Comparison of ENCODE assay signal across 26 mouse cellular contexts in genomic region chr13:3767086-3767485, GRCm38 (mm10). TPM values are rescaled to one million over a fixed set of nuclear protein-coding genes. Genes with fewer than 3 reads are reported as not detected.
DNase-seq lines count a peak whose midpoint lies in the region; ATAC-seq and TF ChIP-seq lines count a peak whose summit lies in the region.
"Had no signal": no experiment of that assay in that cellular context is flagged by ENCODE, and none has a peak within 500 bp of the region (broad histone marks: within the 10 kb centered on the region; RNA-seq: fewer than 3 reads in every experiment).

No protein-coding gene starts in this region.

- no peak overlapping the region for H3K4me3 ChIP-seq in layer of hippocampus, adult 2 months
- no peak overlapping the region for H3K4me3 ChIP-seq in lung, embryonic 16.5 days (ENCODE audit: low read length)
- no peak overlapping the region for H3K4me3 ChIP-seq in lung, adult 2 months (replicated peaks; ENCODE audit: extremely low read depth, low read depth, low read length)
- no peak overlapping the region for H3K4me3 ChIP-seq in hindbrain, embryonic 13.5 days
- H3K4me3 ChIP-seq: embryonic facial prominence, embryonic 13.5 days; forebrain, embryonic 12.5 days; heart, embryonic 13.5 days; hindbrain, embryonic 12.5 days; intestine, embryonic 15.5 days had no signal

- no peaks in the 10 kb centered on the region for H3K27me3 ChIP-seq in lung, embryonic 16.5 days (ENCODE audit: control insufficient read depth, insufficient read depth, low read depth, low read length)
- H3K27me3 ChIP-seq in hindbrain, embryonic 13.5 days, result no peaks in the 10 kb centered on the region
- H3K27me3 ChIP-seq: embryonic facial prominence, embryonic 13.5 days; forebrain, embryonic 12.5 days; heart, embryonic 13.5 days; hindbrain, embryonic 12.5 days; intestine, embryonic 15.5 days; Patski had no signal

- H3K36me3 ChIP-seq in lung, embryonic 16.5 days (ENCODE audit: control insufficient read depth, insufficient read depth, low read length), result no peaks in the 10 kb centered on the region
- no peaks in the 10 kb centered on the region for H3K36me3 ChIP-seq in hindbrain, embryonic 13.5 days
- H3K36me3 ChIP-seq: embryonic facial prominence, embryonic 13.5 days; forebrain, embryonic 12.5 days; heart, embryonic 13.5 days; hindbrain, embryonic 12.5 days; intestine, embryonic 15.5 days had no signal

- peak overlapping the region; percentile 37; the same call in 1 of the 2 replicates for H3K27ac ChIP-seq in layer of hippocampus, adult 2 months
- H3K27ac ChIP-seq in lung, embryonic 16.5 days (ENCODE audit: low read length), result 0 out of 2 replicates have a peak overlapping the region, but pooled peaks have one; percentile 8
- H3K27ac ChIP-seq in hindbrain, embryonic 13.5 days, result no peak overlapping the region
- H3K27ac ChIP-seq: embryonic facial prominence, embryonic 13.5 days; forebrain, embryonic 12.5 days; heart, embryonic 13.5 days; hindbrain, embryonic 12.5 days; hindbrain, postnatal 0 days; intestine, embryonic 15.5 days had no signal

- no peak for ATAC-seq in lung, embryonic 16.5 days (ENCODE audit: low read depth)
- ATAC-seq in hindbrain, embryonic 13.5 days (ENCODE audit: low FRiP score), result no peak
- ATAC-seq: forebrain, embryonic 16.5 days; hindbrain, postnatal 0 days; intestine, embryonic 15.5 days; Patski had no signal

- no peak overlapping the region for H3K4me2 ChIP-seq in lung, embryonic 16.5 days (ENCODE audit: low read depth, low read length)
- no peak overlapping the region for H3K4me2 ChIP-seq in hindbrain, embryonic 13.5 days
- H3K4me2 ChIP-seq: embryonic facial prominence, embryonic 13.5 days; forebrain, embryonic 12.5 days; heart, embryonic 13.5 days; hindbrain, embryonic 12.5 days; intestine, embryonic 15.5 days had no signal

- peaks cover 29% of the 10 kb centered on the region for H3K4me1 ChIP-seq in lung, embryonic 16.5 days (replicated peaks; ENCODE audit: control insufficient read depth, insufficient read depth, low read length)
- peaks cover 21% of the 10 kb centered on the region for H3K4me1 ChIP-seq in lung, adult 2 months (ENCODE audit: control insufficient read depth, insufficient read depth, low read length)
- 0 out of 2 replicates have a peak, but pooled peaks cover 10% of the 10 kb centered on the region for H3K4me1 ChIP-seq in hindbrain, embryonic 13.5 days (replicated peaks)
- H3K4me1 ChIP-seq: forebrain, embryonic 12.5 days had no signal

- TF ChIP-seq CTCF in layer of hippocampus, adult 2 months (conservative IDR thresholded peaks at IDR 0.05), result no peak
- no peak for TF ChIP-seq CTCF in lung, adult 2 months (IDR thresholded peaks at IDR 0.05; ENCODE audit: insufficient read depth, low read length)

- H3K9ac ChIP-seq in lung, embryonic 16.5 days (ENCODE audit: low read length), result no peak overlapping the region
- no peak overlapping the region for H3K9ac ChIP-seq in hindbrain, embryonic 13.5 days
- H3K9ac ChIP-seq: embryonic facial prominence, embryonic 13.5 days; forebrain, embryonic 12.5 days; heart, embryonic 13.5 days; hindbrain, embryonic 12.5 days; intestine, embryonic 15.5 days had no signal

- DNase-seq in layer of hippocampus, adult 2 months (ENCODE audit: low spot score in 2 of 2), result no peak
- DNase-seq in layer of hippocampus, postnatal 10 days (ENCODE audit: low spot score in 2 of 2), result no peak
- no peak for DNase-seq in lung, adult 2 months
- peak; percentile 12 for DNase-seq in ES-CJ7 (ENCODE audit: low read depth, low spot score)
- no peak for DNase-seq in cerebellum, adult 11-12 months
- DNase-seq: adrenal gland, adult 8-10 months; cerebellum, adult 11 months; cerebellum, adult 9-11 months; cerebellum, postnatal 36 days; gastrocnemius, postnatal 25 days; heart, postnatal 36 days had no signal

- H3K9me3 ChIP-seq in lung, embryonic 16.5 days (ENCODE audit: control insufficient read depth, low read length), result no peaks in the 10 kb centered on the region
- H3K9me3 ChIP-seq in hindbrain, embryonic 13.5 days, result no peaks in the 10 kb centered on the region
- H3K9me3 ChIP-seq: embryonic facial prominence, embryonic 13.5 days; forebrain, embryonic 12.5 days; heart, embryonic 13.5 days; hindbrain, embryonic 12.5 days; intestine, embryonic 15.5 days had no signal

- no peak for TF ChIP-seq POLR2A in lung, adult 2 months (IDR thresholded peaks at IDR 0.05; ENCODE audit: borderline replicate concordance, extremely low read depth, low read depth, low read length)

RNA-seq across cellular contexts. Expression of gene Calml3, which starts 37.0 kb away (rescaled TPM):
- total RNA-seq in layer of hippocampus, adult 2 months (2021), result not detected
- not detected for total RNA-seq in layer of hippocampus, postnatal 10 days (2021)
- 0.24 and 0.39 TPM in 2 replicates for polyA plus RNA-seq in lung, embryonic 16.5 days (2015; fragmentation: Nextera tagmentation; extraction: Ambion mirVana)
- polyA plus RNA-seq in lung, adult 2 months (2012; rRNA removed), result 3.6 and 81.6 TPM in 2 replicates
- polyA plus RNA-seq in hindbrain, embryonic 13.5 days (2015; fragmentation: Nextera tagmentation; extraction: Ambion mirVana), result not detected in 2 replicates
- total RNA-seq: adrenal gland, postnatal 4 days; gastrocnemius, postnatal 25 days; granulocyte monocyte progenitor cell, adult 5-6 weeks; heart, postnatal 36 days; hindbrain, postnatal 0 days; MEL had no signal
- polyA plus RNA-seq: forebrain, embryonic 12.5 days; forebrain, embryonic 16.5 days; frontal cortex, adult 2 months; heart, embryonic 13.5 days; heart, postnatal 0 days; hindbrain, embryonic 12.5 days; hindbrain, postnatal 0 days; intestine, embryonic 15.5 days had no signal
